Mouse (Mus musculus) cerebellum, adult 11-12 months (tissue): ENCODE results near the gene Pxdn.

ENCODE experiments used
- DNase-seq: peaks from one replicate; pipeline ENCODE4 v3.0.0; 2022

Gene Pxdn

DNA sequence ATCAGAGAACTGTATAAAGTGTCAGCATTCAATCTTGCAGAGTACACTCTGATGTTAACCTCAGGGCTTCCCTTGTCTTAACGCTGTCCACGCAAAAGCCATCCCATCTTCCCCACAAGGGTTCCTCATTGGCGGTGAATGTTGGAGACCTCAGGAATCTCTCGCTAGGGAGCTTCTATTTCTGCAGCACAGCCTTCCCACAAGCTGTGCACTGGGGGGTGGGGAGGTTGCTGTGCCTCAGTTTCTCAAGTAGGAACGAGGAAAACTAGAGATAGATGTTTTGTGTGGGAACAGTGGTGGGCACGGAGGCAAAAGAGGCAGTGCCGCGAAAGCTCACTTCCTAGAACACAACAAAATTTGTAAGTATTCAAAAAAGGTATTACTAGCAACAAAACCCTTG lies at the start of gene Pxdn:
Gene Pxdn, plus strand, starts transcription at position 301 of the 400 bp plus-strand sequence.
- no peak for DNase-seq

- DNase-seq: no peak
Measured at GRCm38 (mm10) chr12:29894669-29895068, 42.7 kb upstream of the Pxdn start.

DNA sequence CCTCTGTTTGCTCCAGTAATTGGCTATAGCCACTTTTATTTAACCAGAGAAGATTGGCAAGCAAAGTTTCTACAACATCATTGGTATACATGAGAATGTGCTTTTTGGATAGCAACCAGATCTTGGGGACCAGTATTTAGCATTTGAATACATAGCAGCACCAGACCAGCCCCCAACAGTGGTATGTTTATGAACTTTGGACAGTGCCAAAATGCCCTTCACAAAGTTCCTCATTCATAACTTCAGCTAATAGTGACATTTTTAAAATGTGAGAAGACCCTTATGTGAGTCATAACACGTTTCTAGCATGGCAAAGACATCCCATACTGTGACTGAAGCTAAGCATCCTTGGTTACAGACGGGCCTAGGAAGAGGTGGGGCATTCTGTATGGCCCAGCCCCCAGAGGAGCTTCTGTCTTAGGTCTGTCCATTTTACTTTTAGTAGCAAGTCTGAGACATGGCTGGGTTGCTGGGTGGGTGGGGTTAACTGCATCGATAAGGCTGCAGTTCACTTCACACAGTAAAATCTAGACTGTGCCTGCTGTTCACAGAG lies 39.8 kb upstream of the Pxdn start:
- DNase-seq: no peak

DNA sequence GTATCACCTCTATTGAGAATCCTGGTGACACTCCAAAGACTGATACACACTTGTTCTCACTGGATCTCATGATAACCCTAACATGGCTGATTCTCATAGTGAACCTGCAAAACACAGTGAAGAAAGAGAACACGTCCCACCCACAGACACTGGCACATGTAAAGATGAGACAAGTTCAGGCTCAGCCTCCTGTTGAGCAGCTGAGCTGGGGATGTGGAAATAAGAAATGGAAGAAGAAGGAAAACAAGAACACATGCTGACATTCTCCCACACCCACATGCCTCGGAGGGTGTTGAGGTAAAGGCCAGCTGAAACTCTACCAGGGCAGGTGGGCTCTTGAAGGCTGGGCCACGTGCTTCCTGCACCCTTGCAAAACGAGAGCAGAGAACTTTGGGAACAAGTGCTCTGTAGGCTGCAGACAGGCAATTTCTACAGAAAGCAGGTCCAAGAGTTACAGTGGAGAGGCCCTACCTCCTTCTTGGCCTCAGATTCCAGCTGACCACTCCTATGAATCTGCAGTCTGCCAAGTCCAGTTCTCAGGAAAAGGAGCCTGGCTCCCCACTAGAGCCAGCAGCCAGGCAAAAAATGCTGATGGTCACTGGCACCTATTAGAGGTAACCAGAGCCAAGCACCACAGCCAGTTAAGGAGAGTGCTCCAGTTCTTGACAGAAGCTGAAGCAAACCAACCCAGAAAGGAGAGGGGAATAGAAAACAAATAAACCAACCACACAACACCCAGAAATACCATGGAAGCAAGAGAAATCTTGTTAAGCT lies 33.1 kb upstream of the Pxdn start:
- DNase-seq: peak; percentile 46

GRCm38 (mm10) chr12:29907056-29907455 lies 30.4 kb upstream of the Pxdn start:
- no peak for DNase-seq

DNA sequence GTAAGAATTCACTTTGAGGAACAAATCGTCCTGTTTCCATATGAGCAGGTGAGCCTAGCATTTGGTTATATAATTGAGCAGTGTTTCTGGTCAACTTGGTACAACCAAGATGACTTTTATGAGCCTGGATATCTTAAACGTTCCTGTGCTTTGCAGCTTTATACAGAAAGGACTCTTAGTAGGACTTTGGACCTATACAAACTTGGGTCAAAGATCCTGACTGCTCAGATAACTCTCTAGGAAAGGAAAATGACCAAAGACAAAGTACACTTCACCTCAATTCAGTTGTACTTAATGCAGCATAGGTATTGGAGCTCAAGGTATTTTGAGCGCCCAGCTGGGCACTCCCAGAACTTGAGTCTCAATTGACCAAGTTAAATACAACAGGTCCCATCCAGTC lies 21.3 kb upstream of the Pxdn start:
- DNase-seq: no peak

DNA sequence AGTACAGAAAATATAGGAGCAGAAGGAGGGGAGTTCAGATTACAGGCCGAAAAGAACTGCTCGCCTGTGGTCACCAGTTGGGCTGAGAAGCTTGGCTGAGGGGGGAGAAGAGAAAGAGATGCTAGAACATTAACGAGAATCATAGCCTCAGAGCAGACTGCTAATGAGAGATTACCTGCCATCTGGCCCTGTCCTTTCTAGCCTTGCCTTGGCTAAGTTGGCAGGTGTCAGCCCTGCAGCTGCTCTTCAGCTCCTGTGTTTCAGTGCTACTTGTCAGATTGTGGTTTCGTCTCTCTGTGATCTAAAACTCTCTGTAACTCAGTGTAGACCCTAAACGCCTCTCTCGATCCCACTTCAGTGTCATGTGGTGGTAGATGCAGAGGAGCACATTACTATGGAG lies 20.6 kb upstream of the Pxdn start:
- DNase-seq: no peak

- DNase-seq: no peak
Measured at GRCm38 (mm10) chr12:29920298-29920697, 17.1 kb upstream of the Pxdn start.

GRCm38 (mm10) chr12:29921481-29921880 lies 15.9 kb upstream of the Pxdn start:
- DNase-seq: no peak

GRCm38 (mm10) chr12:29926896-29927295 lies 10.5 kb upstream of the Pxdn start:
- DNase-seq: no peak

GRCm38 (mm10) chr12:29930591-29930990 lies 6.8 kb upstream of the Pxdn start:
- DNase-seq: no peak

- no peak for DNase-seq
Measured at GRCm38 (mm10) chr12:29932951-29933350, 4.5 kb upstream of the Pxdn start.

GRCm38 (mm10) chr12:29933501-29933900 lies 3.9 kb upstream of the Pxdn start:
- DNase-seq: no peak

DNA sequence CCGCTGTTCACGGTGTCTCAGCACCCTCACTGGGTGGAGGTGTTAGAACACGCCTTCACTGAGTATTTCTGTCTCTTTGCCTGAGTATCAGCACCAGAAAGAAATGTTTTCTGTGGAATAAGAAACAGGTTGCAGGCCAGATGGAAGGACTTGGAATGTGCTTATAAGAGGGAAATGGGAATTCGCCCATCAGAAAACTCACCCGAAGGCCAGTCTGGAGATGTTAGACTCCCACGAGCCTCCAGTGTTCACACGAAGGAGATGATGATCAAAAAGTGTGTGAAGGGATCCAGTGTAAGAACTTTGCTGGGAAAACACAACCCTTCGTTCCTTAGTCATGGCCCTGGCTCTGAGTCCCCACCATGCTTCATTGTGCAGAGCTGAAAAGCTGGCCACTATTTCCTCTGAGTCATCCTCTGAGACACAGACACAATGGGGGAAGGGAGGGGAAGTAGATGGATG lies 3.3 kb upstream of the Pxdn start:
- no peak for DNase-seq

DNA sequence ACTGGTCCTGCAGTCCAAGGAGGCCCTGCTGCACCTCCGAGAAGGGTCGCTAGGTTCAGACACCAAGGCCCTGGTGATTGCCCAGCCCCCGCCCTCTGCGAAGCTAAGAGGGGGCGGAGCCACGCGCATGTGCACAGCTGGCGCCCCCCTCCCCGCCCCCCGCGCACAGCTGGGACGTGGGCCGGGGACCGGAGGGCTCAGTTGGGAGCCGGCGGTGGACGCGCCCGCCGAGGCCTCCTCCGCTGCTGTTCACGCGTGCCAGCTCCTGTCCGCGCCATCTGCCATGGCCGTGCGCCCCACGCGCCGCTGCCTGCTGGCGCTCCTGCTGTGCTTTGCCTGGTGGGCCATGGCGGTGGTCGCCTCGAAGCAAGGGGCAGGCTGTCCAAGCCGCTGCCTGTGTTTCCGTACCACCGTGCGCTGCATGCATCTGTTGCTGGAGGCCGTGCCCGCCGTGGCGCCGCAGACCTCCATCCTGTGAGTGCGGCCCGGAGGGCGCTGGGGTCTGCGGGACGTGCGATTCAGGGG lies 505 bp downstream of the Pxdn start:
- no peak for DNase-seq

- no peak for DNase-seq
Measured at GRCm38 (mm10) chr12:29938376-29939041, 1.1 kb downstream of the Pxdn start.

- DNase-seq: no peak
Measured at GRCm38 (mm10) chr12:29939261-29939671, 1.9 kb downstream of the Pxdn start.

GRCm38 (mm10) chr12:29942435-29942834 lies 5.0 kb downstream of the Pxdn start:
- no peak for DNase-seq

DNA sequence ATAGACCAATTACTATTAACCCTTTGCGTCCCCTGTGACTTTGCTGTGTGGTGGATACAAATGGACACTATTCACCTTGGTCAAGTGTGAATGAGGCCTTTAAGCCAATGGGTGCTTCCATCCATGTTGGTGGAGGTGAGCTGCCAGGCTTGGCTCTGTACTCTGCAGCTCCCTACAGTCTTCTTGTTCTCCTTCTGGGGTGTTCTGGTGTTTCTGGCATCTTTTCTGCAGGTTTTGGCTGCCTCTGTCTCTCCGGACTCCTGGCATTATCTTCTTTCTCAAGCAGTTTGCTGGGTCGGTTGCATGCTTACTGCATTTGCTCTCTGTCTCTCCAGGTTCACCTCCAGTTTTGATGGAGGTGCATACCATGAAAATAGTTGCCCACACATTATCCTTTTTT lies 7.2 kb downstream of the Pxdn start:
- DNase-seq: no peak

DNA sequence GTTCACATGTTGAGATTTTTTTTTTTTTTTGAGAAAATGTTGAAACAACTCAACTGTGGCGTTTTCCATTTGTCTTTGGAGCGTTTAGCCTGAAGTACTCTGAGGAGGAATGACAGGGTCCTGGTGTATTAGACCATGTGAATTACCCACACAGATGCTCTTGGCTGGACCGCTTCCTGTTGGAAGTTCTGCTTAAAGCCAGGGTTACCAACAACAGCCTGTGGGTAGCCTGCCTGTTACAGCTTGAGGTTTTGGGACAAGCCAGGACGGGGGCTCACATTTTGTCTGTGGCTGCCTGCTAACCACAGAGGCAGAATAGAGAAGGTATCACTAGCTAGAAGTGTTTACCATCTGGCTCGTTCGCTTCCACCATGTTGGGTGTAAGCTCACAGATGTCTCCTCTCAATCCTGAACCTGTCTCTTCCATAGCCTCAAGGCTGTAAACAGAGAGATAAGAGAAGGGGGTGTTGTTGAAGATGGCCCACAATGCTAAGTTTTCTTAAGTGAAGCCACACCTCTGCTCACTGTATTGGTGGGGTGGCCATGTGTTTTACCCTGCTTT lies 7.9 kb downstream of the Pxdn start:
- no peak for DNase-seq

DNA sequence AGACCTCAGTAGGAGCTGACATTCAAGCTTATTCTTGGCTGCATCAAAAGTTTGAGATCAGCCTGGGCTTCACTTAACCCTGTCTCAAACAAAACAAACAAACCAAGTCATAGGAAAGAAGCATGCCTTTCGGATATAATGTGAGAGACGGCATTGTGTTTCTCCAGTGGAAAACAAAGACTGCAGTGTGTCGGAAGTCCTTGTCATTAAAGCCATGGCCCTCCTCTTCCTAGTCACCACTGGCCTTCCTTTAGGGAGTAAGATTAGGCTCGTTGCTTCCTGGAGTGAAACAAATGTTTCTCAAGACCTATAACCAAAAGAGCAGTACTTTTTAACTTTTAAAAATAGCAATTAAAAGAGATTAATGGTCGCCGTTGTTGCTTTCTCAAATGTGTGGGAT lies 13.6 kb downstream of the Pxdn start:
- no peak for DNase-seq

DNA sequence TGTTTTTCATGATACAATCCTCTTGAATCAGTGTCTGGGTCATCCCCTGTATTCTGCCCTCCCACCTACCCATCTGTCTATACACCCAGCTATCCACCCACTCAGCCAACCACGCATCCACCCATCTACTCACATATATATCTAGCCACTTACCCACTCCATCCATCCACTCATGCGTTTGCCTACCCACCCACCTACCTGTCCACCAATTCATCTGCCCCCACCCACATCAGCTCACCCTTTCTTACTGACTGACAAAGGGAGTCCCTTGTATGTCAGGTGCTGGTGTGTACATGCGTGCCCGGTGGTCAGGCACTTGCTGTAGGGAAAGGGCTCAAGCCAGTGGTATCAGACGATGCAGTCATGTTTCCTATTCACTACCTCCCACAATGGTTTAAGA lies 14.1 kb downstream of the Pxdn start:
- no peak for DNase-seq

DNA sequence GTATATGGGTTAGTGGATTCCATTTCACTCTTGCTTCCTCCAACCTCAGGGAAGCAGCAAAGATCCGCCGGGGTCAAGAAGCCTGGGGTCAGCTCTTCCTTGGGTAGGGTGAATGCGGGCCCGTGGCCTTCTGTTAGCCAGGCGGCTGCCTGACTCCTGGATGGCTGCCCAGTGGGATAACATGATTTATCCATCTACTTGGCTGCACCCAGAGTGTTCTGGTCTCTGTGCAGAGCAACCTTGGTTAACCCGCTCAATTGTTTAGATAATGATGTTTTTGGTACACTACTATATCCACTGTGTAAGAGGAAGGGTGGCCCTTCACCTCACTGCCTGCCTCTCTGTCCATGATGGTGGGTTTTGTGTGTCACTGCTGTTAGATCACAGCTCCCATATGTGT lies 14.7 kb downstream of the Pxdn start:
- DNase-seq: no peak

GRCm38 (mm10) chr12:29953999-29954398 lies 16.6 kb downstream of the Pxdn start:
- DNase-seq: no peak
